Mouse (Mus musculus) CD4-positive naive resting alpha-beta T cell, adult 76 days (primary cell): Measurements from ENCODE around the gene Vwa5b2. TPM values are rescaled to one million over a fixed set of nuclear protein-coding genes. Genes with fewer than 3 reads are reported as not detected.

Experiments
- total RNA-seq: library from RNA; stranded (reverse); gene quantifications from one replicate; pipeline ENCODE4 v1.2.4, GENCODE M21; 2023

The Vwa5b2 gene
- total RNA-seq = not detected

DNA sequence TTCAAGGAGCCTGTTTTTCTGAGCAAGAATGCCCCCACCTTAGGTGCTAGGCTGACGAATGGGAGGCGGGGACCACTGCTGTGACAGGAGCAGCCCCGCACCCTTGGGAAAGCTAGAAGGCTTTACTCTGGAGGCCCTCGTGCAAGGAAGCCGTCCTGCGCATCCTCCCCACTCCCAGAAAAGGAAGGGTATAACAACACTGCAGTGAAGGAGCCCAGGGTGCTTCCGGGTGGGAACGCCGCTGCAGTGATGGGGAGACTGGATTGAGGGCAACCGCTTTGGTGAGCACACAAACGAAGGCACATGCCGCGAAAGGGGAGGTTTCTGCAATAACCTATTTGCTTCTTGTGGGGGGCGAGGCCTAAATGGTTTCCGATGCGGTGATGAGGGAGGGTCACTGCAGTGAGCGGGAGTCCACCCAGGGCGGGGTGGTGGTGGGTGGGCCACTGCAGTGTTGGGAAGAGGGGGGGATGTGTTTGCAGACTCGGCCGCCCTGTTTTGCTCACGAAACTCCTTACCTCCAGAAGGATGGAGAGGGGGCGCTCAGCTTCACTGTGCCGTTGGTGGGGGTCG is at the start of gene Vwa5b2:
TSS of gene Vwa5b2 (plus strand) at position 106 of the 573 bp plus-strand sequence.

DNA sequence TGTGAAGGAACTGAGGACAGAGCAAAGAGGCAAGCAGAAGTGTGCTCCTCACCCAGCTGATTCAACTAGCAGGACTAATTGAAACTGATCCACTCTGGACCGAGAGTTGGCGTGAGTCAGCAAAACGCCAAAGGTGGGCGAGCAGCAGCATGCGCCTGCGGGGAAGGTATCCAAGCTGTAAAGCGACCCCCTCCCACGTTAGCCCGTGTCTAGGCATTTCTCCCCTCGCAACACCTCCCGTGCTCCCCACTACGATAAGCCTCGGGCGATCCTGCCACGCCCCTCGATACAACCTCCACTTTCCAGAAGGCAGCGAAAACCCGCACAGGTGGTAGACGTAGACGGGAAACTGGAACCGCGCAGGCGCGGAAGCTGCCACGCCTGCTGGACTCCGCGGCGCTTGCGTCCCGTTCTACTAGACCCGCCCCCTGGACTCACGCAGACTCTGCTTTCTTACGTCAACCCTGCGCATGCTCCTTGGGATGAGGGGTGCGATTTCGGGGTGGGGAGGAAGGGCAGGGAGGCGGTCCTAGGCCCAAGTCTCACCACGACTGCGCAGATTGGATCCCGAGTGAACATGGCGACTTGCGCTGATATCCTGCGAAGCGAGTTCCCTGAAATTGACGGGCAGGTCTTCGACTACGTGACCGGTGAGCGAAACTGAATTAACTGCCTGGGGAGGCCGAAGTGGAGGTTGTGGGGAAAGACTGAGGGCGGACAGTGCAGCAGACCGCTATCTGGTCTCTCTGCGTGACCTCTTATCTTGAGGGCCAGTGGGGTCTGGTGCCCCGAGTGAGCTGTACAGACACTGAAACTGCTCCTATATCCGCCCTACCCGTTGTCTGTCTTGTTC is 40.9 kb upstream of the Vwa5b2 start, which contains the start of gene Abcf3:
TSS of gene Abcf3 (plus strand) at position 482 of the 853 bp plus-strand sequence.

DNA sequence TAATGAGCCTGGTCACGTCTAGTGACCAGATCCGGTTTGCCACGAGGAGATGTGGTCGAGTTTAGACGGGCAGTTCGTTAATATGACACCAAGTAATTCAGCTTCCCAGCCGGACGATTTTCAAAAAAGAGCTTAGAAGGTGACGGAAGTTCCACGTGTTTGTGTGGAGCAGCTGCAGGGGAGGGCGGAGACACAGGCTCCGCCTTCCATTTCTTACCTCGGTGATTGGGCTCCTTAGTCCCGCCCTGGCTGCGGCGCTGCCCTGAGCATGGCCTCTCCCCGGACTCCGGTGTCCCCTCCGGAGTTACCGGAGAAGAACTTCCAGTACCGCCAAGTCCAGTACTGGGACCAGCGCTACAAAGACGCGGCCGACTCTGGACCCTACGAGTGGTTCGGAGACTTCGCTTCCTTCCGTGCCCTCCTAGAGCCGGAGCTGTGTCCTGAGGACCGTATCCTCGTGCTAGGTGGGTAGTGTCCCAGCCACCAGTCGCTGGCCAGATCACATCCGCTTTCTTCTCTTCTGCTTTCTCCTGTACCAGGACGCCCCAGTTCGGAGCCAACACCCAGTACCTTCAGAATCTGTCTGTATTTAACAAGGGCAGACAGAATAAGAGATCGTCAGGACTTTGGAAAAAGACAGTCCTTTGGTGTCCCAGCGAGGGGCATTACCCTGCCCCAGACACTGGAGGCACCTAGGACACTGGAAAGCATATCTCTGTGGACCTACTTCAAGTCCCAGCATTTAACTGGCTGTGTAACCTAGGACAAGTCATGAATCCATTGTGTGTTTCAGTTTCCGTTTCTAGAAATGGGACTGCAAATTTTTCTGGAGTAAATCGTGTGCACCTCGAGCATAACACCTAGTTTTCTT is 22.3 kb downstream of the Vwa5b2 start, which contains the start of the genes Eef1akmt4, Gm49333 and Alg3:
TSS of gene Eef1akmt4 (plus strand) at position 237 of the 871 bp plus-strand sequence.
TSS of gene Gm49333 (plus strand) at position 254 of the 871 bp plus-strand sequence.
TSS of gene Alg3 (minus strand) at position 379 of the 871 bp plus-strand sequence.

DNA sequence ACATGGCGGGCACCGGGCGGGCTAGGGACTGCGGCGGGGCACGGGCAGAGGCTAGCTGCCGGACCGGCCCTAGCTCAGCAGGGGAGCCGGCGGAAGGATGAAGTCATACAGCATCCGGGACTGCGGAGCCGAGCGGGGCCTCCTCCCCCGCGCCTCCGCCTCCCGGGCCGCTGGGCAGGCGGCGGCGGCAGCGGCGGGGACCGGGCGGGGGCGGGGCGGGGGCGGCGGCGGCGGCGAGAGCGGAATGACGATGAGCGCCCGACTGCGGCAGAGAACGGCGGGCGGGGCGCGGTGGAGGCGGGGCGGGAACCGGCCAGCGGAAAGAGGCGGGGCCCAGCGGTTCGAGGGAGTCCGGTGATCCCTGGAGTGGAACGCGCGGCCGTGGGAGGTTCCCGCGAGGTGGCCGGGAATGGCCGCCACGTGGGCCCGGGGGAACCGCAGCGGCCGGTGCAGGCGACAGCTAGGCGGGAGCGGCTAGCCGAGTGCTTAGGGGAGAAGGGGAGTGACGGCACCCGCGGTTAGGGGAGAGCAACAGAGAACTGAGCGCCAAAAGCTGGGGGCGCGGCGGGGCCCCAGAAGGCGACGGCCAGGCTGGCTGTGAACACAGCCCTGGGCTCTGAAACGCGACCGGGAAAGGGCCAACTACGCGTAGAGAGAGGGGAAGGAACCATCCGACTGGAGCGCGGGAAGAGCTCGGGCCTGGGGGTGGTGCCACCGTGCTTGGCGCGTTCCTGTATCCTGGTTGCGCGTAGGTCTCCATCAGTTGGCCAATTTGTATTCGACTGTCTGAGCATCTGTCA is 32.1 kb downstream of the Vwa5b2 start, which contains the start of gene Camk2n2:
TSS of gene Camk2n2 (minus strand) at position 97 of the 800 bp plus-strand sequence.

DNA sequence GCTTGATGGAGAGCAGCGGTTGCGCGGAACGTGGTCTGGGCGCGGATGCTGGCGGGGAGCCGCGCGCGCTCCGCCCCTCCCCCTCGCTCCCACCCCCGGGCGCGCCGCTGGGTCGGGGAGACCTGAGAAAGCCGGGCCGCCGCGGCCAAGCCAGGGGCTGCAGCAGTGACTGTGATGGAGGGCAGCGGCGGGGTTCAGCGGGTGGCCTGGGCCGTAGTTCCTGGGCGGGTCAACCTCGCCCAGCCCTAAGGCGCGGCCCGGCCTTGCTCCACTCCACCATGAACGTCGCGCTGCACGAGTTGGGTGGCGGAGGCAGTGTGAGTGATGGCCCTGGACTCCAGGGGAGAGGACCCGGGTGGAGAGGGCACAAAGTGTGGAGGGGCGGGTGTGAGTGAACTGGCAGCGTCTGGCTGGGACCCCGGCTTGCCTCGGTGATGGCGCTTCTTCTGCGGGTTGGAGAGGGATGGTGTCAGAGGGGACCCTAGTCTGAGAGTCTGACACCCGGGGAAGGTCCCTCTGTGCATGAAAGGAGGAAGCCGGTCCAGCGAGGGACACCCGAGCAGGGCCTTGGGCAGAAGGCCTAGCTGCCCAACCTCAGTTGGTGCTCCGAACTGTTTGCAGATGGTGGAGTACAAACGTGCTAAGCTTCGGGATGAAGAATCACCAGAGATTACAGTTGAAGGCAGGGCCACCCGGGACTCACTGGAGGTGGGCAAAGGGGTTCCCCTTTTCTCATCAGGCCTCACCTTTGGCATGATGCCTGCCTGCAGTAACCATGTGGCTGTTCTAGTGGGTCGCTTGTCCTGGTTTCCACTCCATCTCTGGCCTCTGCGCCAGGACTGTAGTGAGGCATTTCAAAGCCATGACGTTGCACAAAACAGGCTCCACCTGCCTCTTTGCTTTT is 40.7 kb downstream of the Vwa5b2 start, which contains the start of gene Ece2:
TSS of gene Ece2 (plus strand) at position 98 of the 904 bp plus-strand sequence.

DNA sequence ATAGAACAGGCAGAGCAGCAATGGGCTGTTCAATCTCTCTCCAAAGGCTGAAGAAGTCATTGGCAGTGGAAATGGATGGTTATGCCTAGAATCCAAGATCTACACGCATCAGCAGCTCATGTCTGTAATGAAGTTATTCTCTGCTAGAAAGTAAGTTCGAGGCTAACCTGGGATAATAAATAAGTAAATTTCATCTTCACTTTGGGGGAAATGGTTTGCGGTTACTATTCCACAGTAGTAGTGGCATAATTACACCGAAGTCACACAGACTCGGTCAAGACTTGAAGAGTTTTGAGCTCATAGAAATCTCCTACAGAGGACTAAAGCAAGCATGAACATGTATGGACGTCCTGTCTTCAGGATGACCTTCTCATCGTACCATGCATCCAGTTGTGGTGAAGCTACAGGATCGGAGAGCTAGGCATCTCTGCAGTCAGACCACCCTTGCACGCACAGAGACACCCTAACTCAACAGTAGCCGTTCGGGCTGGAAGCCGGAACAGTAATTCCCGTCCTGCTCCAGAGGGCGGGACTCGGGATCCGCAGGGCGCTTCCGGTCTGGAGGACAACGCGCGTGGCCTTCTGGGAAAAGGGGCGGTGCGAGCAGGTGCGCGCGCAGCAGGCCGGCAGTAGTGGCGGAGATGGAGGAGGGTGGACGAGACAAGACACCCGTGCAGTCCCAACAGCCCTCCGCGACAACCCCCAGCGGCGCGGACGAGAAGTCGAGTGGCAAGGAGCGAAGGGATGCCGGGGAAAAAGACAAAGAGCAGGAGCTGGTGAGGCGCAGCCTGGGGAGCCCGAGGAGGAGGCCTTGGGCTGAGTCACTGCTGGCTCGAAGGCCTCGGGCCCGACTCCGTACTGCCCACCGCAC is 62.0 kb downstream of the Vwa5b2 start, which contains the start of gene Psmd2:
TSS of gene Psmd2 (plus strand) at position 577 of the 871 bp plus-strand sequence.

Other genes with a start within 250 kb of the Vwa5b2 start
- gene Abcc5, start 163.1 kb upstream of the Vwa5b2 start, total RNA-seq = 64.7 TPM
- gene Eif2b5, start 90.7 kb upstream of the Vwa5b2 start, total RNA-seq = 42.3 TPM
- 33.0 TPM for gene Dvl3, start 72.5 kb upstream of the Vwa5b2 start, total RNA-seq
- 157 TPM for gene Ap2m1, start 54.0 kb upstream of the Vwa5b2 start, total RNA-seq
- gene Abcf3, start 40.9 kb upstream of the Vwa5b2 start, total RNA-seq = 106 TPM
- gene Eef1akmt4, start 22.1 kb downstream of the Vwa5b2 start, total RNA-seq = 3.8 TPM
- not detected for gene Gm49333, start 22.1 kb downstream of the Vwa5b2 start, total RNA-seq
- 9.2 TPM for gene Alg3, start 22.3 kb downstream of the Vwa5b2 start, total RNA-seq
- 0.44 TPM for gene Camk2n2, start 31.8 kb downstream of the Vwa5b2 start, total RNA-seq
- not detected for gene Ece2, start 40.4 kb downstream of the Vwa5b2 start, total RNA-seq
- 108 TPM for gene Psmd2, start 62.2 kb downstream of the Vwa5b2 start, total RNA-seq
- gene Eif4g1, start 78.8 kb downstream of the Vwa5b2 start, total RNA-seq = 295 TPM
- gene Fam131a, start 103.8 kb downstream of the Vwa5b2 start, total RNA-seq = 1.1 TPM
- 20.8 TPM for gene Polr2h, start 128.2 kb downstream of the Vwa5b2 start, total RNA-seq
- 5.5 TPM for gene Clcn2, start 128.3 kb downstream of the Vwa5b2 start, total RNA-seq
- not detected for gene Chrd, start 143.7 kb downstream of the Vwa5b2 start, total RNA-seq
- gene Thpo, start 145.0 kb downstream of the Vwa5b2 start, total RNA-seq = not detected